Mouse (Mus musculus): ENCODE measurements at regions not wholly inside any gene's neighbourhood (a gene's known extent, or its start where the extent isn't known, plus 50 kb on each side); places are given as distances from the start of the nearest gene placed in this dataset.
A peak's percentile ranks its signal among the peaks of the same experiment; 100 is the strongest.

DNA sequence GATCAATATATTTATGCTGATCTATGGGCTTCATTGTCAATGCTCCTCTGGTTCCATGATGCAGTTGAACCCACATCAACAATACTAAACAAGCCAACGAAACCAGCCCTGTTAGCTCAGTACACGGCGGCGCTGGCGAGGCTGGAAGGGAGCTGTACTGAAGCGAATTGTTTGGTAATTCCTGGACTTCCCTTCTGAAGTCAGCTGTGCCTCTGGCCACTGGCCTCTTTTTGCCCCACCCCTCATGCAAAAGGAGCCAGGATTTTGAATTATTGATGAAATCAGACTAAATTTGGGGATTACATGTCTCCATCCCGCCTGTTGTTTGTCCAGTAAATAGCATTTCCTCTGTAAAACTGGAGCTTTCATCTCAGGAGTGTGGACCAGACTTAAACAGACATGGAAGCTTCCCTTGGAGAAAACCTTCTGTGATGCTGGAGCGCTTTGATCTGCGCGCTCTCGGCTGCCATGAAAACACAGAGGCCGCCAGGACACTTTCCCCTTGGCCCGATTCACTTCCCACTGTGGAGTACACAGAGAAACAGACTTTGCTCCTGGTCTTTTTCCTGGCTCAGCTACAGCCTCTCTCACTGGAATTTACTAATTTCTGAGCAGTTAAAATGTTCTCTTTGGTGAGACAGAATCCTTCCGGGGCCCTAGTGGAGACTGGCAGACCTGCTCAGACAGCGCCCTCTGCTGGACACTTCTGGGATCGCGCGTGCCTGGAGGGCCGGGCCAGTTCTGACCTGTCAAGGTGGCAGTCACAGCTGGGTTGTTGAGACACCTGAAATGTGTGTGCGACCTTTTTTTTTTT is 412.9 kb upstream of the Gm6657 start:
- DNase-seq: peak; percentile 60 to 86

DNA sequence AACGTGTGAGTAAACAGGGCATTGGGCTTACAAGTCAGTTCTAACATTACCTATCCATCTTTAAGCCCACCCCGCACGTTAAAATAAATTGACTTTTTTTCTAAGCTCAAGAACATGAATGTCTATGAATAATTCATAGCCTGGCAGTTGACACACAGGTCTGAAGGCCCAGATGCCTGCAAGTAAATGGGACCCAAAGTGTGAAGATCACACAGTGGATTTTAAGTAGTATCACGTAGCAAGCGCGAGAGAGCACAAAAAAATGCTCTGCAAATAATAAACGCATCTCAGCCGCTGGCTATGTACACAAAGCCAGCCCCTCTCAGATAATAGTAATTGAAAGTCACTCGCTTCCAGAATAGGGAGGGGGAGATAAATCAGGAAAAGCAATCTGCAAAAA is 410.1 kb upstream of the Gm6657 start:
- no peak for DNase-seq

DNA sequence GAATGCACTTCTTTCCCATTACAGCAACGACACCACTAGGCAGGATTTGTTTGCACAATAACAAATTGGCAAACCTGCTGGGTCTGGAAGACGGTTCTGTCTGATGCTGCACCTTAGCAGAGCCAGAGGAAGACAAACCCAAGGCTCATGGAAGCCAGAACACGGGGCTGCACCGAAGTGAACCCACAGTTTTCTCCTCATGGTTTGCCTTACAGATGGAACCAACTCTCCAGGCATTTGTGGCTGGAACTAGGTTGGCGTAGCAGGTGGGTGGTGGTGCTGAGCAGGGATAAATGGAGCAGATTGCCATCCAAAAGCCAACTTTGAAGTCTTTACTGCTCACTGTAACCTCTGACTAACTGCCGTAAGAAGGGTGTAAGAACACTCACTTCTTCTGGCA is 408.4 kb upstream of the Gm6657 start:
- DNase-seq: no peak

DNA sequence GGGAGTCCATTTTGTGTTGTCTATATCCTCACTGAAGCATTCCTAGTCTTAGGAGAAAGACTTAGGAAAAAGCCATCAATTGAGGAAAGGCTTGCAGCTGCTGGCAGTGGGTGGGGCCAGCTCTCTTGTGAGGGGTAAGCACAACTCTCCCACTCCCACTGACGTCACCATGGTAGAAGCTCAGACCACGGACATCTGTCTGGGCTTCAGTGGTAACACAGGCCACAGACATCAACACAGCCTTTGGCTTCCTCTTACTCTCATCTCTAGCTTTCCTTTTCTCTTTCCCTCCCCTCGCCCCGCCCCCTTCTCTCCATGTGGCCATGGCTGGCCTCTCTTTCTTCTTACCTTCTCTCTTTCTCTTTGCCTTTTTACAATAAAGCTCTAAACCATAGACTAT is 407.4 kb upstream of the Gm6657 start:
- DNase-seq: no peak

DNA sequence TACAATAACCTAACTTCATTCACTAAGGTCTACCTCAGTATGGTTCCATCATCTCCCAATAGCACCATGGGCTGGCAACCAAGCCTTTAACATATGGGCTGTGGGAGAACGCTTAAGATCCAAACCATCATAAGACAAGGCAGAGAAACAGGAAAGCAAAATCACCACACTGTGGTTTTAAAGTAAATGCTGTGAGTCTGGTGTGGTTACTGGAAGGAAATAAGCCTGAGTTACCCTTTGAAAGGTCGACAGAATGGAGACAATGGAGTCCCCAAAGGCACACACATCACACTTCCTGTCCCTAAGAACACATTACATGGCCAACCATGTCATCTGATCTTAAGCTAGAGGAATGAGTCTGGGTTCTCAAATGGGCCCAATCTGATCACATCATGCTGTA is 405.8 kb upstream of the Gm6657 start:
- no peak for DNase-seq

DNA sequence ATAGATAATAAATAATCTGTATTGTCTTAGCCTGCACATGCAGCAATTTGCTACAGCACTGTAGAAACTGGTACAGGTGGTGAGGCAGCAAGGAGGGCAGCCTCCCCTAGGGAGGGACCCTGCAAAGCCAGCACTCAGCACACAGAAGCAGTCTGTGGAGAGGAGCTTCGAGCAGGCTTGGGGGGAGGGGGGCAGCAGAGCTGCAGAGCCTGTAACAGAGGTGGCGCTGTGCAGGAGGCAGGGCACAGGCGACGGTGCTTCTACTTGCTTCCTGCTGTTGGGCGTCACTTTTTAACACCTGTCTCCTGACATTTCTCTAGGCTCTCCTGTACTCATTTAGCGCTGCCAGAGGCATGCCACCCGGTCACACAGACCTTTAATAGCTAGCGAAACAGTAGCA is 404.6 kb upstream of the Gm6657 start:
- peak in 1 of 2 experiments; percentile 32 for DNase-seq

DNA sequence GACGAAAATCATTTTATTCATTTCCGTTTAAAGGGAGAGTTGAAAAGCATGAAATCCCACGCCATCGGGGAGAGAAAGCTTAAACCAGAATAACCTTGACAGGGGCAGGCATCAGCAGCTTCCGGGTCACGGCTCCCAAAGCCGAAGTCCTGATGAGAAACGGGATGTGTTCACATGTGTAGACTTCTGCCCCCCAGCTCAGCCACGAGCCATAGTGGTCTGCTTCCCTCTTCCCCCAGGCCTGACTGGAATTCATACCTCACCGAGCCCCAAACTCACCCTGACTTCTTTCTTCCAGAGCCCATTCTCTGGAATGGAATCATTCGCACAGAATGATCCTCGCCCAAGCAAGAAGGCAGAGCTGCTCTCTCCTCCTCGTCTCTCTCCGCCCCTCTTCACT is 404.2 kb upstream of the Gm6657 start:
- no peak for DNase-seq

DNA sequence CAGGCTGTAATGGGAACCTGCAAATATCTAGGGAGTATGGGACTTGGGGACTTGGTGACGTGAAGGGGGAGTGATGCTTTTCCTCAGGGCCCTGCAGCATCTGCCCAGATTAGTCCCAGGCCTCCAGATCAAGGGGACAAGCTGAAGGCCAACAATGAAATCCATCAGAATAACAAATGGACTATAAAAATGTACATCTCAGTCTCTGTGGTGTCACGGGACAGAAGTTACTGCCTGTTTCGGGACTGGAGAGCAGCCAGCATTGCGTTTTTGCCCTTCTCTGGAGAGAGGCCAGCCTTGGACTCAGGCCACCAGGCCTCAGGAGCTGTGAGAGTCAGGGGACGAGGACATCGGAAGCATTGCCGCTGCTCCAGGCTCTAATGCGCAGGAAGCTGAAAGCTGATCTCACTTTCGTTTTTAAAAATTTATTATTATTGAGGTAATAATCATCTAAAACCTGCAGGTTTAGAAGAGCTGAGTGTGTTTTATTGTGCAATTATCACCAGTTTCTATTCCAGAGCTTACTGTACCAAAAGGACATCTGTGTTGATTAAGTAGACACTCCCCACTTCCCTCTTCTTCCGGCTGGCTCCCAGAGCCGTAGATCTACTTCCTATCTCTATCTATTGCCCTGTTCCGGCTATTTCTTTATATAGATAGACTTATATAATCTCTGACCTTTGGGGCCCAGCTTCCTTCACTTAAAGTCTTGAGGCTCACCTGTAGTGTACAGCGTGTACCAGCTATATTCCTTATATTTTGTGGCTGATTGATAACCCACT is 403.0 kb upstream of the Gm6657 start:
- peak in 1 of 2 experiments; percentile 31 for DNase-seq

DNA sequence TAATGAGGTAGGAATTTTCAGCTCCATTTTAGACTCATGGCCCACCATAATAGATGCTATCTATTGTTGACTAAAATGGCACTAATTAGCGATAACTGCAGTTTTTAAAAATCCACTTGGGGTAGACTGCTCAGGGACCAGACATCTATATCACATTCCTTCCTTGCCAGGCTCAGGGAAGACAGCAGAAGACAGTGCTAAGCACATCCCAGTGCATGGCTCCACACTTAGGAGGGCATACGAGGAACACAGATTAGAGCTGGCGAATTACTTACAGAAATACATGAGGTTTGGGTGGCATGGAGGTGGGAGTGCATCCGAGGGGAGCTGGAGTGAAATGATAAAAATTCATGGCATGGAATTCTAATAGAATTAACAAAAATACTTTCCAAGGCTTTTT is 395.5 kb upstream of the Gm6657 start:
- DNase-seq: no peak

DNA sequence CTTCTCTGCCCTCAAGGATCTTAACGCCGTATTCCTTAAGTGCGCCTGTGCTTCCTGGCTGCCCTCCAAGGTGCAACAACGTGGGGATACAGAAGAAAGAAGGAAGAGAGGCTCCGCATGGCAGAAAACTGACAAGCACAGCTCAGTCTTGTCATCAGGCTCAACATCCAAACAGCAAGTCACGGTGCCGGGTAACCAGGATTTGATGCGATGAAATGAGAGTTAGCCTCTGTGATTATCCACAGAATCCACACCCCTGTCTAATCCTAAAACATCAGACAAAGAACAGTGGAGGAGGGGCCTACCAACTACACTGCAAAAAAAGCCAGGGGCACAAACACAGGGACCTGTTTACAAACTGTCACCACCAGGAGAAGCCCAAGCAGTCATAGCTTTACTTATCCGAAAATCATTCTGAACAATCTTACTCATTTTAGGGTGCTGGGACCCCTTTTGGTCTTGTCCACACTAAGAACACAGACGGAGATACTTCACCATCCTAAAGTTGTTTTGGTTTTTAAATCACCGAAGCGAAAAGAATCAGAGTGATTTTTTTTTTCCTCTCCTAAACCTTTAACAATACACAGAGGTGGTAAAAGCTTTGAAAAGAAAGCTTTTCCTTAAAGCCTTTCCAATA is 394.8 kb upstream of the Gm6657 start:
- DNase-seq: no peak

DNA sequence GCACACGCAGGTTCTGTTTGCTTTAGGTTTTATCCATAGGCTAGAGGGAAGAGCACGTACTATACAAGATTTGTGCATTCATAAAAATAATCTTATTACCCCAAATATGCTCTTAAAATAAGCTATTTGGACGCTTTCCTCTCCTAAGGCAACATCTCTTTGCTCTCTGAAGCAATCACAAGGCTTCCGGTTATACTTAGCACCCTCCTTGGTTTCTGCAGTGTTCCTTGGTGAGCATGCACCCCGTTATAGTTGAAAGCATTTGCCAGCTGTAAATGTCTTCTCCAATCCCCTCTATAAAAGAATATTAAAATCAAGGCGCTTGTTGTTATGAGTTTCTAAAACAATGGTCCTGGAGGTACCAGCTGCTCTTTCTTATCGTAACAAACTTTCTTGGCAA is 386.4 kb upstream of the Gm6657 start:
- no peak for DNase-seq

DNA sequence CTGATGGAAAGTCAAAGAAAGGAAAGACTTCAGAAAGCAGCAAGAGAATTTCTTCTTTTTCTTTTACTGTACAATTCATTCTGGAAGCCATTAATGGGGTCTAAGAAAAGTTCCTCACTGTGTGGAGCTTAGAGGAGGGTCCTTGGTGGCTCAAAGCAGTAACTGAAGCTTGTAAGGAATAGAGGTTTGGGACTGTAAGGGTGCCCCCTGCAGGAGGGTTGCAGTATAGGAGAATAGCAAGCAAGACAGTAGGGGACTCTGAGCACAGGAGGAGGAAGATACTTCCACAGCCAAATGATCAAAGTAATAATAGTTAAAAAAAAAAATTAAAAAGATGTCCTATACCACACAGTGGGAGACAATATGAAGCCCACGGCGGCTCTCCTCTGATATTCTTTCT is 382.8 kb upstream of the Gm6657 start:
- peak in 1 of 2 experiments; percentile 45 for DNase-seq

DNA sequence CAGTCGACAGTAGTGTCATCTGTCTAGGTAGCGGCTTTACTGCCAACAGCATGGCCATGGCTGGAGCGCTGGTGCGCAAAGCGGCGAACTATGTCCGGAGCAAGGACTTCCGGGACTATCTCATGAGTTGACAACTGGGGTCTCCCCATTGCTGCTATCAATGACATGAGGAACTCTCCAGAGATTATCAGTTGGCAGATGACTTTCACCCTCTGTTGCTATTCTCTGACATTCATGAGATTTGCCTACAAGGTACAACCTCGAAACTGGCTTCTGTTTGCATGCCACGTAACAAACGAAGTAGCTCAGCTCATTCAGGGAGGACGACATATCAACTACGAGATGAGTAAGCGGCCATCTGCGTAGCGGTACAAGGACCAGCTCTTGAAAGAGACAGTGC is 374.6 kb upstream of the Gm6657 start:
- no peak for DNase-seq

DNA sequence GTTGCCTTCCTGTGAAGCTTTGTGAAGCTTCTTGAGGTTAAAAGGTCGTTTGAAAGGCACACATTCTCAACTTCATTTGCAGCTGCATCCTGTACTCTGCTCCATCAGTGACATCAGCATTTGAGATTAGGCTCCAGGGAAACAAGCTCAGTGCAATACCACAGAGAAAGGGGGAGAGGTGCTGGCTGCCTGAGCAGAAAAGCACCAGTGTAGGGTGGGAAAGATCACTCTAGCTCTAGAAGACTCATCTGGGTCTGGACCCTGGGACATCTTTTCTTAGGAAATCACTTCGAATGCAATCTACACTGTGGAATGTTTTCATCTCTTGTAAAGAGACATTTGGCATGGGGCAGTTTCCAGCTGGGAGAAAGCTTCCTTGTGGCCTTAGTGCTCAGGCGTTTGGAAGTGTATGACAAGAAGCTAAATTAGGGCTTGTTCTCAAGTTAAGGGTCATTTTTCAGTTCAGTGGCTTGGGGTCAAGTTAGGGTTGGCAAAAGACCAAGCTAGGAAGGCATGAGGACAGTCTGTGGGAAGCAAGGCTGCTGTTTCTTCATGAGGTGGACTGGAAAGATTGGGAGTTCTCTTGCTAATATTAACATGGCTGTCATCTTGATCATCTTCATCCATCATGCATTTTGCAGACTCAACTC is 370.5 kb upstream of the Gm6657 start:
- DNase-seq: no peak

DNA sequence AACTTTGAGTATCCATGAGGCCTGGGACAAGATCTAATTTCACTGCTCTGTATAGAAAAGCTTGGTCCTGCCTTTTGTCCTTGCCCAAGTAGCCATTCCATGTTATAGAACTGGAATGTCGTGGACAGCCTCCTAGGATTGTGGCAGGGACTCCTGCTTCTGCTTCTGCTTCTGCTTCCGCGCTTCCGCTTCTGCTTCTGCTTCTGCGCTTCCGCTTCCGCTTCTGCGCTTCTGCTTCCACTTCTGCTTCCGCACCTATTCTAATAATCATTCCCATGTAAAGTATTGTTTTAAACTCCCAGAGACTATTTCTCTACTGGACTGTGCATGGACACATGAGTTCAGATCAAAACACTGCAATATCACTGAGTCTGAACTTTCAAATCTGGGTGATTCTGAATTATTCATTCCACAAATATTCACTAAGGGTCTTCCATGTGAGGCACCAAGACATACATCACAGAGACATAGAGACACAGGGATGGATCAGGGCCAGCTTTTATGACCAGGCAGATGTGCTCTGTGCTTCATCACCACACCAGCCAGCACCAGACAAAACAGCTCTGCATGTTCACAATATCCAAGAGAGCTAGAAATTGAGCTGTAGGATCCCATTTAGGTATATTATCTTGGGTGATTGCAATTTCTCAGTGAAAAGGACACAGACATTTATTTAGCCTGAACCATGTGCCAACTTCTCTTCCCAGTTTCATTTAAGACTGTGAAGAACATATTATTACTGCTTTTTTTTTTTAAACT is 360.5 kb upstream of the Gm6657 start:
- no peak for DNase-seq

DNA sequence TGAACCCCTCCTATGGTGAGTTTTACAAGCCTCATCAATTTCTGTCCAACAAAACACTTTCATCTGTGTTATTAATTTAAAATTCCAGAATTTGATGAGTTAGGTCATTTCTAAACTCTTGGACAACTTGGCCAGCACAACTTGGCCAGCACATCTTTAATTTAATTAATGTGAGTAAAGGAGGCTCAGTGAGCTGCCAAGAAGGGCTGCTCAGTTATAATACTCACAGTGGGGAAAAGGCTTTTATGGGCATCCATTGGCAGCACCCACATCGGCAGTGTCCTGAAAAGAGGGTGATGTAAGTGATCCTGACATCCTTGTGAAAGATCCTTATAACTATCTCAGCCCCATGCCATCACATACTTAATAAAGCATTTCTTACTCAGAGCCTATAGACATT is 359.2 kb upstream of the Gm6657 start:
- DNase-seq: no peak

DNA sequence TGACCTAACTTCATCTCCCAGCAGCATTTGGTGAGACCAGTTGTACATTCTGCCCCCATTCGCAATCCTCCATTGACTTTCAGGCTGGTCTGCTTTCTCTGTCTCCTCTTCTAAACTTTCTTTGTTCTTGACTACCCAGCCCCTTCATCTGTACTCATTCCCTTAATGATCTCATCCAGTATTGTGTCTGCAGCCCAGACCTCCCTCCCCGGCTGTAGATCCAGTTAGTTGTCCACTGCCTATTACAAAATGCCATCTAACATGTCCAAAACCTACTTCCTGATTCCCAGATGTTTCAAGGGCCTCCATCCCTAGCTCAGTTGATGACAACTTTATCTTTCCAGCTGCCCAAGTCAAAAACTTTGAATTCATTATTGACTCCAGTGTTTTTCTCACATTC is 357.8 kb upstream of the Gm6657 start:
- DNase-seq: no peak

DNA sequence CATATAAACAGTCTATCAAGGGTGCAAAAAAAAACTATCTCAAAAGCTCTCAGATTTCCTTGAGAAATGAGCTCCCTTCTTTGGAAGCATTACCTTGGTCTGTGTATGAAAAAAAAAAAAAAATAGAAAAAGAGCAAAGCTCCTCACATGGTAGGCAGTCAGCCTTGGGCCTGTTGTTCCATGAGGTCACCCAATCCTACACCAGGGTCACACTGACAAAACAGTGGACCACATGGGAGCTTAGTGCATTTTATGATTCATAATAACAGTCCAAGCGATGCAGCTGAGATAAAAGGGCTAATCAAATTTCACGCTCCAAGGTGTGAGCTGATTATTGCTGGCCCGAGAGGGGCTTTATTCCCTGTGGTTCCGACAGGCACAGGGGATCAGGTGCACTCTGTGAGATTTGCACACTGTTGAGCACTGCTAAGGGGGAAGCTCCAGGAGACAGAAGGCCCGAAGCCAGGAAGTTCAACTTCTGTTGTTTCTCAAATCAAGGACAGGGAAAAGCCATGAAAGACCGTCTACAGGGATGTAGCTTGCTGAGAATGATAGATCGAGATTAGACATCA is 352.1 kb upstream of the Gm6657 start:
- no peak for DNase-seq

DNA sequence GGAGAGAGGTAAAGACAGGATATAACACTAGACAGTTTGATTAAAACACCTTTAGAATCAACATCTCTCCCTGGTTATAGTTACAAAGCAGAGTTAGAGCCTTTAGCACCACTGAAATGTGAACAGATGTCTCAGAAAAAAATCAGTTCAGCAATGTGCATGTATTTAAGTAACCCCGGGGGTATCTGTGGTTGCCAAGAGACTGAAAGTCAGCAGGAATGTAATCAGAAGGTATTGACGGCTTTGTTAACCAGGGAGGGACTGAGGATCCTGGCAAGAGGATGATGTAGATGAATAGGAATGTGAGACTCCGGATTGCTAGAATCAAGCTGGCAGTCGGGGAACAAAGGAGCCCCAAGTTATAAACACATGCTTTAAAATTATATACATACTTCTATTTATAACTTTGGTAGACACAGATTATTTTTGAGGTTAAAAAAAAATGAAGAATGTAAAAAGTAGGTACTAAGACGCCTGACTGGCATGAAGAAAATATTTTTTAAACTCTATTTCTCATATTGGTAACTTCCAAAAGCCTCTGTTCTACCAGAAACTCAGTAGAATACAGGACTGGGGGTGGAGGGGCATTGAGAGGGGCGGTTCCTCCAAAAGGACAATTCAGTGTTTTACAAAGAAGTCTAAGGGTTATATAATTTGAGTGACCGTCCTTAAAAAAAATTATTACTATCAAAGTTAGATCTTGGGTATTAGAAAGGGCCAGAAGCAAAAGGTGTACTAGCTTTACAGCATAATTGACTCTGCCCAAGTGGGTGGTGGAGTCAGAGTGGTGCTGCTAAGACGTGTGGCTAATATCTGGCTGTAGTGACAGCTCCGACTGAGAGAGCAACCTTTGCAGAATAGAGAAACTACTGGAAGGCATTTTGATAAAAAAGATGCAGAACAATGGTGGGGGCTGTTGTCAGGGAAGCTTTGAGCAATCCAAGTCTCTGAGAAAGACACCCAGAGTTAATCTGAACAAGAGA is 341.2 kb upstream of the Gm6657 start:
- no peak for DNase-seq

DNA sequence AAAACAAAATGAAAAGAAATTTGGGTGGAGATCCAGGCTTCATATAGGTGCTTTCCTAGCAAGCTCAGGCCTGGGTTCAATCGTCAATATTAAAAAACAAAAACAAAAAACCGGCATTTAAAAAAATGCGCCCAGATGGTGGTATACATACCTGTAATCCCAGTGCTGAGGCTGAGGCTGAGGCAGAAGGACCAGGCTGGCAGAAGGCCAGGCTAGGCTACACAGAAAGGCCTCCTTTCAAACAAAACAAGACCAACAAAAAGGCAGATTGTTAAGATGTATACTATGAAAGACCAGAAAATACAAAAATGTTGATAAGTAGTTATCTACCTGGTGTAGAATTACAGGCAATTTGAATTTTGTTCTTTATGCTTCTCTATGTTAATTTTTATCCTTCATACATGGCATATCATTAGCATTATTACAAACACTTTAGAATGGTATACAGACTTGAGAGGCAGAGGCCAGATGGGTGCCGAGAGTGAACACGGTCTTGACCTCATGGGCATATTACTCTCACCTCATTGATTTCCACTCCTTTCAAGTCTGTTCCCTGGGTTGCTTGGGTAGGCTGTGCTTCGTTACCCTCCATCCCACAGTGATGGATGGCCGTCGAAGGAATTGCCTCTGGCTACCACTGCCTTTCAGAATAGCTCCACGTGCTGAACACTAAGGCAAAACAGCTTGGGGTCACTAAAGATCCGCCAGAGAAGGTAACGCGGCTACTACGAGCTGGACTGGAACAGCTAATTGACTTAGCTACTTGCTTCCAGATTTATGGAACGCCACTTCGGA is 339.6 kb upstream of the Gm6657 start:
- no peak for DNase-seq

All from spleen, adult 18-20 months (tissue).